Mouse (Mus musculus): ENCODE measurements around the gene Naa25.

DNA sequence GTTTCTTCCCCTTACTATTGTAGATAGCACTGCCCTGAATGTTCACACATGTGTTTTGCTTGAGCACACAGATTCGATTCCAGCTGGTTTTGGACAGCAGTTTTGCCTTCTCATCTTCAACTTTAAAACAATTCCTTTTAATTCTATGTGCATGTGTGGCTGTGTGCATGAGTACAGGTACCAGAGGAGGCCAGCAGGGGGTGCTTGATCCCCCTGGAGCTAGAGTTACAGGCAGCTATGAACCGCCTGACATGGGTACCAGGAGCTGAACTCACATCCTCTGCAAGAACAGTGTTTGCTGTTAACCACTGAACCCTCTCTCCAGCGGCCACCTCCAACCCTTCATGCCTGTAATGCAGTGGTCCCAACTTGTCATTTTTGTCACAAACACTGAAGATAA, 50.7 kb downstream of the Naa25 start:
- TF ChIP-seq CTCF (conservative IDR thresholded peaks at IDR 0.05; ENCODE audit: insufficient read depth, insufficient read length, low read depth, low read length): peak; percentile 47
- no peak for TF ChIP-seq POLR2A (IDR thresholded peaks at IDR 0.05; ENCODE audit: low read depth, low read length)

Measured in kidney, adult 2 months (tissue).